ENCODE assay signal across 20 mouse cellular contexts in genomic region chr5:21513363-21513762, GRCm38 (mm10). TPM values are rescaled to one million over a fixed set of nuclear protein-coding genes. Genes with fewer than 3 reads are reported as not detected.
DNase-seq lines count a peak whose midpoint lies in the region; ATAC-seq and TF ChIP-seq lines count a peak whose summit lies in the region.
"Had no signal": no experiment of that assay in that cellular context is flagged by ENCODE, and none has a peak within 500 bp of the region (broad histone marks: within the 10 kb centered on the region; RNA-seq: fewer than 3 reads in every experiment).

No protein-coding gene starts in this region.

- H3K9me3 ChIP-seq in heart, embryonic 13.5 days: no peaks in the 10 kb centered on the region
- H3K9me3 ChIP-seq in kidney, postnatal 0 days (replicated peaks; ENCODE audit: low read length): no peaks in the 10 kb centered on the region
- H3K9me3 ChIP-seq in embryonic facial prominence, embryonic 15.5 days (replicated peaks): no peaks in the 10 kb centered on the region
- H3K9me3 ChIP-seq in forebrain, postnatal 0 days (ENCODE audit: low read length): no peaks in the 10 kb centered on the region

- H3K9ac ChIP-seq in heart, embryonic 13.5 days: no peak overlapping the region
- no peak overlapping the region for H3K9ac ChIP-seq in kidney, postnatal 0 days (ENCODE audit: low read depth, low read length)
- no peak overlapping the region for H3K9ac ChIP-seq in embryonic facial prominence, embryonic 15.5 days
- H3K9ac ChIP-seq in forebrain, postnatal 0 days: no peak overlapping the region
- H3K9ac ChIP-seq: liver, postnatal 0 days had no signal

- peaks cover 17% of the 10 kb centered on the region for H3K4me1 ChIP-seq in heart, embryonic 13.5 days
- no peaks in the 10 kb centered on the region for H3K4me1 ChIP-seq in kidney, postnatal 0 days (replicated peaks; ENCODE audit: insufficient read depth, low read length)
- 0 out of 2 replicates have a peak, but pooled peaks cover 12% of the 10 kb centered on the region for H3K4me1 ChIP-seq in embryonic facial prominence, embryonic 15.5 days
- H3K4me1 ChIP-seq in forebrain, postnatal 0 days (ENCODE audit: insufficient read depth): no peaks in the 10 kb centered on the region

- 31% methylated on average over 10 of the region's 10 CpGs for WGBS in heart, embryonic 13.5 days
- WGBS in kidney, postnatal 0 days: 41% methylated on average over 10 of the region's 10 CpGs
- 38% methylated on average over 10 of the region's 10 CpGs for WGBS in embryonic facial prominence, embryonic 15.5 days
- 71% methylated on average over 10 of the region's 10 CpGs for WGBS in forebrain, postnatal 0 days

- DNase-seq in heart, adult 18-20 months: no peak
- DNase-seq in kidney, postnatal 0 days (ENCODE audit: low spot score): peak; percentile 77
- DNase-seq in kidney, postnatal 10 days: no peak
- peak; percentile 45 for DNase-seq in brain, adult 2 months (ENCODE audit: low read depth, low spot score)
- DNase-seq in forebrain, postnatal 0 days: no peak
- DNase-seq in right cerebral cortex, postnatal 4 days: no peak
- DNase-seq: adrenal gland, postnatal 14 days; cerebellum, adult 18-20 months; cerebellum, postnatal 36 days; gastrocnemius, postnatal 14 days; liver; liver, postnatal 0 days; thymus, postnatal 36 days had no signal

- H3K4me2 ChIP-seq in heart, embryonic 13.5 days: no peak overlapping the region
- H3K4me2 ChIP-seq in kidney, postnatal 0 days (ENCODE audit: low read length): no peak overlapping the region
- H3K4me2 ChIP-seq in embryonic facial prominence, embryonic 15.5 days (replicated peaks): no peak overlapping the region
- H3K4me2 ChIP-seq in forebrain, postnatal 0 days (ENCODE audit: low read depth): no peak overlapping the region

- no peak for ATAC-seq in heart, embryonic 13.5 days (ENCODE audit: extremely low read depth, insufficient number of reproducible peaks, low FRiP score, low TSS enrichment)
- ATAC-seq in kidney, postnatal 0 days (replicated peaks; ENCODE audit: low FRiP score, low read depth): no peak; the same call in 1 of the 2 replicates
- peak; percentile 45; the same call in 1 of the 2 replicates for ATAC-seq in embryonic facial prominence, embryonic 15.5 days (ENCODE audit: insufficient number of reproducible peaks, low FRiP score, low TSS enrichment, low read depth)
- ATAC-seq in forebrain, postnatal 0 days: no peak
- ATAC-seq: activated CD4-positive, CD25-positive, alpha-beta regulatory T cell, adult 4 months; forebrain, embryonic 16.5 days; liver, postnatal 0 days; Patski had no signal

- no peak for TF ChIP-seq CTCF in kidney, postnatal 0 days (IDR thresholded peaks at IDR 0.05; ENCODE audit: low read depth)
- no peak for TF ChIP-seq CTCF in forebrain, postnatal 0 days (IDR thresholded peaks at IDR 0.05; ENCODE audit: low read depth)

- no peaks in the 10 kb centered on the region for H3K27me3 ChIP-seq in heart, embryonic 13.5 days (replicated peaks)
- H3K27me3 ChIP-seq in kidney, postnatal 0 days (ENCODE audit: insufficient read depth, low read length): no peaks in the 10 kb centered on the region
- H3K27me3 ChIP-seq in embryonic facial prominence, embryonic 15.5 days: no peaks in the 10 kb centered on the region
- H3K27me3 ChIP-seq in forebrain, postnatal 0 days (ENCODE audit: insufficient read depth, low read length): no peaks in the 10 kb centered on the region
- H3K27me3 ChIP-seq: Patski had no signal

- H3K4me3 ChIP-seq in heart, embryonic 13.5 days: no peak overlapping the region
- no peak overlapping the region for H3K4me3 ChIP-seq in kidney, postnatal 0 days (replicated peaks; ENCODE audit: low read depth, low read length)
- no peak overlapping the region for H3K4me3 ChIP-seq in embryonic facial prominence, embryonic 15.5 days (replicated peaks)
- H3K4me3 ChIP-seq in forebrain, postnatal 0 days (ENCODE audit: low read depth, low read length): no peak overlapping the region

- H3K27ac ChIP-seq in heart, embryonic 13.5 days (replicated peaks): peak overlapping the region; percentile 46; the same call in 1 of the 2 replicates
- 0 out of 2 replicates have a peak overlapping the region, but pooled peaks have one; percentile 40 for H3K27ac ChIP-seq in kidney, postnatal 0 days
- no peak overlapping the region; the same call in 1 of the 2 replicates for H3K27ac ChIP-seq in embryonic facial prominence, embryonic 15.5 days (replicated peaks)
- no peak overlapping the region for H3K27ac ChIP-seq in forebrain, postnatal 0 days (ENCODE audit: low read depth, low read length)

- H3K36me3 ChIP-seq in heart, embryonic 13.5 days: no peaks in the 10 kb centered on the region
- H3K36me3 ChIP-seq in kidney, postnatal 0 days (ENCODE audit: insufficient read depth, low read length): no peaks in the 10 kb centered on the region
- H3K36me3 ChIP-seq in embryonic facial prominence, embryonic 15.5 days: no peaks in the 10 kb centered on the region
- no peaks in the 10 kb centered on the region for H3K36me3 ChIP-seq in forebrain, postnatal 0 days (ENCODE audit: insufficient read depth)

RNA-seq across cellular contexts. Expression of gene Lrrc17, which starts 30.0 kb away (rescaled TPM):
- 11.2 and 14.3 TPM in 2 replicates for polyA plus RNA-seq in heart, embryonic 13.5 days (2015; fragmentation: Nextera tagmentation; extraction: Ambion mirVana)
- 1 to 10 TPM; 2.0 to 2.8 TPM for total RNA-seq in heart, adult 18-20 months (2021)
- 50.3 and 54.2 TPM in 2 replicates for polyA plus RNA-seq in kidney, postnatal 0 days (2015; fragmentation: Nextera tagmentation; extraction: Ambion mirVana)
- 131 and 134 TPM in 2 replicates for polyA plus RNA-seq in embryonic facial prominence, embryonic 15.5 days (2015; fragmentation: Nextera tagmentation; extraction: Ambion mirVana)
- total RNA-seq in forebrain, postnatal 0 days (2014; rRNA removed): 2.0 and 7.9 TPM in 2 replicates
- 3.1 and 4.9 TPM in 2 replicates for polyA plus RNA-seq in forebrain, postnatal 0 days (2015; fragmentation: Nextera tagmentation; extraction: Ambion mirVana)
- total RNA-seq: hematopoietic stem cell, adult 5-6 weeks; megakaryocyte progenitor cell, adult 5-6 weeks had no signal
- polyA plus RNA-seq: Patski had no signal

Comparison
In these comparisons a context has a peak if more than half of its experiments do, and no peak if none do; other contexts are left out.
1. DNase-seq: peak in kidney, postnatal 0 days (single experiment) and brain, adult 2 months (single experiment); none in heart, adult 18-20 months (0 of 2), kidney, postnatal 10 days (single experiment), forebrain, postnatal 0 days (single experiment) and right cerebral cortex, postnatal 4 days (single experiment).
2. H3K27ac ChIP-seq: peak in heart, embryonic 13.5 days (single experiment) and kidney, postnatal 0 days (single experiment); none in embryonic facial prominence, embryonic 15.5 days (single experiment) and forebrain, postnatal 0 days (single experiment).